Mouse (Mus musculus): Measurements from ENCODE around the gene Gm10309. TPM values are rescaled to one million over a fixed set of nuclear protein-coding genes. Genes with fewer than 3 reads are reported as not detected.

The Gm10309 gene
- 0.44 and 0.51 TPM in 2 replicates for polyA plus RNA-seq (2015; fragmentation: Nextera tagmentation; extraction: Ambion mirVana)

DNA sequence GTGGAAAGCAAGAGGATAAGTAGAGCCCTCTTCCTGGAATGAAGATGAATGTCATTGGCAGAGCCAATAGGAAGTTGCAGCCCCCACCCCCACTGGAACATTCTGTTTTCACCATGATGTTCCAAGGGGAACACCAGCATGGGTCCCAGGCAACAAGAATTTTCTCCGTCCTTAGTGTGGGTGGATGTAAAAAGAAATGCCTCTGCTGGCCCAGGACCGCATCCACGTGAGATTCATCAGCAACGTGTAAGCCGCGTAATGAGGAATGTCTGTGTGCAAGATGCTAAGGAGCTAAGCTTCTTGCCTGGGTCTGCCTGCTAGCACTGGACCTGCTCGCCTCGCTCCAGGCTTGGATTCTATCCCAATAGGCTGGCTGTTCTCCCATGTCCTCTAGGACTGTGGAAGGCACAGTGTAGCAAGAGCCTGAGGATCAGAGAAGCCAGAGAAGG lies at the start of gene Gm10309:
Gene Gm10309 (minus strand): TSS at position 50 of the 449 bp plus-strand sequence.
- Histone ChIP-seq H3K9ac (no peak within 1 kb of the TSS), H3K4me1 (peaks cover 26% of the 10 kb centered on the region), H3K27me3 (no peaks in the 10 kb centered on the region), H3K27ac (no peak within 1 kb of the TSS), H3K4me2 (no peak within 1 kb of the TSS), H3K9me3 (no peaks in the 10 kb centered on the region), H3K4me3 (no peak within 1 kb of the TSS), H3K36me3 (0 out of 2 replicates have a peak, but pooled peaks cover 3% of the 10 kb centered on the region)
- ATAC-seq (ENCODE audit: insufficient number of reproducible peaks, insufficient read depth, low FRiP score, low TSS enrichment, low read depth), result no peak
- 77% methylated on average over 8 of the region's 8 CpGs for WGBS

- H3K4me3 ChIP-seq, result no peak overlapping the region
- H3K4me2 ChIP-seq, result no peak overlapping the region
- WGBS, result 85% methylated on average over 6 of the region's 6 CpGs
- no peak overlapping the region for H3K9ac ChIP-seq
- H3K9me3 ChIP-seq, result no peaks in the 10 kb centered on the region
- no peaks in the 10 kb centered on the region for H3K36me3 ChIP-seq
- H3K27ac ChIP-seq, result no peak overlapping the region
- no peaks in the 10 kb centered on the region for H3K4me1 ChIP-seq
- no peak for ATAC-seq (ENCODE audit: insufficient number of reproducible peaks, insufficient read depth, low FRiP score, low TSS enrichment, low read depth)
- H3K27me3 ChIP-seq, result no peaks in the 10 kb centered on the region
These were observed 47.0 kb upstream of the Gm10309 start for GRCm38 (mm10) chr17:86551995-86552394.

DNA sequence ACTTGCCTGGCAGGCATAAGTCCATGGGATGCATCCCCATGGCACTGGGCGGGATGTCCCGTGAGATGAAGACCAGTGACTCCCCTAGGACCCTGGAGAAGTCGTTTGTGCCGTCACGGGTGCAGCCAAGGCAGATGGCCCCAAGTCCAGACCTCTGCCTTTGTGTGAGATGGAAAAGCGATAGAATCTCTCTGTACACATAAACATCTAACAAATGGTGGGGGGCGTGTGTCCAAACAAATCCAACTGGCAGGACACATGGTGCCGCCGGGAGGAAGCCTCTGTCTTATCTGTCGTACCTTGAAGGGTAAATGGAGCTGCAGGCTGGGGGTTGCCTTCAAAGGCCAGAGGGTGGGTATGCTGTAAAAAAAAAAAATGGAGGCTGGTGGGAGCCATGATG lies 46.5 kb upstream of the Gm10309 start:
- no peak for ATAC-seq (ENCODE audit: insufficient number of reproducible peaks, insufficient read depth, low FRiP score, low TSS enrichment, low read depth)

DNA sequence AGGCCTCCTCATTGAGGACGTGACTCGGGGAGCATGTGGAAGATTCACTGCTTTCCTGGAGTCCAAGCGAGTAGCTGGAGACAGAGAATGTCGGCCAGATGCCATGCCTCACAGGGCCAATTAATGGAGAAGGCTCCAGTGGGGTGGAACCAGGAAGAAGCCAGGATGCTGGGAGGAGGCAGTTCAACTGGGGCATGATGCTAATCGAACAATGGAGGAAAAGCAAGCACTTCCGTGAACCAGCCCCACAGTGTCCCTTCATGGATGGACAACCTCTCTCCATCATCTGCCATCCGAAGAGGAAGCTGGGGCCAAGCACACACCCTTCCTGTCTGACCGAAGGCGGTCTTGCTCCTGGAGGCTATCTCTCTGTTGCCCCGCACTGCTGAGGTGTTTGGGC lies 44.1 kb upstream of the Gm10309 start:
- WGBS, result 87% methylated on average over 10 of the region's 10 CpGs
- no peak for ATAC-seq (ENCODE audit: insufficient number of reproducible peaks, insufficient read depth, low FRiP score, low TSS enrichment, low read depth)
- Histone ChIP-seq H3K4me2 (no peak overlapping the region), H3K27ac (no peak overlapping the region), H3K36me3 (no peaks in the 10 kb centered on the region), H3K4me3 (no peak overlapping the region), H3K9me3 (no peaks in the 10 kb centered on the region), H3K4me1 (no peaks in the 10 kb centered on the region), H3K9ac (no peak overlapping the region), H3K27me3 (no peaks in the 10 kb centered on the region)

More for the DNA sequence above, 46.5 kb upstream of the Gm10309 start:
- Histone ChIP-seq H3K9me3 (no peaks in the 10 kb centered on the region), H3K4me1 (no peaks in the 10 kb centered on the region), H3K9ac (no peak overlapping the region), H3K27ac (no peak overlapping the region), H3K36me3 (no peaks in the 10 kb centered on the region), H3K4me3 (no peak overlapping the region), H3K4me2 (no peak overlapping the region), H3K27me3 (no peaks in the 10 kb centered on the region)
- WGBS, result 89% methylated on average over 10 of the region's 10 CpGs

DNA sequence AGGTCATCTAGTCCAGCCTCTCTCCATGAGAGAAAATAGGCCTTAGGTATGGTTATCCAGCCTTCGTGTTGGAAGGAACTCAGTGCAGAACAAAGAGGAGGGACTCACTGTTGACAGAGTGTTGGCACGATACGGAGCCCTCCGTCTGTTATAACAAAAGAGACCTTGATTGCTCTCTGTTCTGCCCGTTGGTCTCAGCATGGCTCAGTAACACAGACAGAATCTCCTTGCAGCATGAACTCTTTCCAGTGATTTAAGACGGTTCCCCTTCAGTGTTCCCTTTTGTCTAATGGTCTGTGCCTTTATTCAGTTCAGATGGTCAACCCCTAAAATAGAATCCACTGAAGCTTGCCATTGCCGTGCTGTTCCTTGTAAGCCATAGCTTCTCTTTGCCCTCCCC lies 41.5 kb upstream of the Gm10309 start:
- Histone ChIP-seq H3K36me3 (no peaks in the 10 kb centered on the region), H3K4me1 (no peaks in the 10 kb centered on the region), H3K27me3 (no peaks in the 10 kb centered on the region), H3K9me3 (no peaks in the 10 kb centered on the region), H3K27ac (no peak overlapping the region), H3K9ac (no peak overlapping the region), H3K4me2 (no peak overlapping the region), H3K4me3 (no peak overlapping the region)
- 73% methylated on average over 7 of the region's 7 CpGs for WGBS
- no peak for ATAC-seq (ENCODE audit: insufficient number of reproducible peaks, insufficient read depth, low FRiP score, low TSS enrichment, low read depth)

GRCm38 (mm10) chr17:86539881-86540430 lies 34.9 kb upstream of the Gm10309 start:
- no peak for ATAC-seq (ENCODE audit: insufficient number of reproducible peaks, insufficient read depth, low FRiP score, low TSS enrichment, low read depth)
- H3K9me3 ChIP-seq, result no peaks in the 10 kb centered on the region
- no peak overlapping the region for H3K4me2 ChIP-seq
- no peaks in the 10 kb centered on the region for H3K36me3 ChIP-seq
- no peaks in the 10 kb centered on the region for H3K27me3 ChIP-seq
- 91% methylated on average over 18 of the region's 18 CpGs for WGBS
- peaks cover 19% of the 10 kb centered on the region for H3K4me1 ChIP-seq
- H3K4me3 ChIP-seq, result no peak overlapping the region
- no peak overlapping the region for H3K9ac ChIP-seq
- H3K27ac ChIP-seq, result no peak overlapping the region

- Histone ChIP-seq H3K9ac (peak overlapping the region; percentile 44; the same call in 1 of the 2 replicates), H3K27ac (peak overlapping the region; percentile 51; the same call in 1 of the 2 replicates)
- 0 out of 2 replicates have a peak, but pooled peaks have one; percentile 65 for ATAC-seq (ENCODE audit: insufficient number of reproducible peaks, insufficient read depth, low FRiP score, low TSS enrichment, low read depth)
These were observed 31.0 kb upstream of the Gm10309 start for GRCm38 (mm10) chr17:86535827-86536656.

DNA sequence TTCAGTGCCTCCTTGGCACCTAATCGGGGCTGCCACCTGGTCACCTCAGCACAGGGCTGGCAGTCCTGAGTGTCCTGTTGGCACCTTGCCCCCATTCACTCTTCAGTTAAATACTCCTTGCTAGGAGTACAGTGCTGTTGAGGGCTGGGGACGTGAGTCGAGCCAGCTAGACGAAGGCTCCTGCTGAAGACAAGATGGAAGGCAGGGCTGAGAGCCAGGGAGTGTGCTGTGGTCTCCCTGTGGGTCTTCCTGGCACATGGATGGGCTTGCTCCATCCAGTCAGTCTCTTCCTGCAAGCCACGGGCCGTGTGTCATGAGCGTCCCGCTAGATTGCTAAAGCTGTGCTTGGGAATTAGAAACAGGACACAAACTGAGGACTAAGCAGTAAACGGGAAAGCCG lies 30.1 kb upstream of the Gm10309 start:
- WGBS, result 62% methylated on average over 10 of the region's 10 CpGs
- peak overlapping the region; percentile 11; the same call in 1 of the 2 replicates for H3K27ac ChIP-seq
- no peak overlapping the region for H3K4me3 ChIP-seq
- H3K4me1 ChIP-seq, result peaks cover 35% of the 10 kb centered on the region
- no peak for ATAC-seq (ENCODE audit: insufficient number of reproducible peaks, insufficient read depth, low FRiP score, low TSS enrichment, low read depth)
- H3K27me3 ChIP-seq, result no peaks in the 10 kb centered on the region
- H3K4me2 ChIP-seq, result no peak overlapping the region
- no peaks in the 10 kb centered on the region for H3K36me3 ChIP-seq
- H3K9me3 ChIP-seq, result no peaks in the 10 kb centered on the region
- H3K9ac ChIP-seq, result no peak overlapping the region

More at GRCm38 (mm10) chr17:86535827-86536656, 31.0 kb upstream of the Gm10309 start:
- Histone ChIP-seq H3K9me3 (no peaks in the 10 kb centered on the region), H3K4me3 (peak overlapping the region; percentile 16), H3K4me2 (peak overlapping the region; percentile 55), H3K27me3 (no peaks in the 10 kb centered on the region), H3K36me3 (no peaks in the 10 kb centered on the region), H3K4me1 (peaks cover 31% of the 10 kb centered on the region)
- 27% methylated on average over 22 of the region's 22 CpGs for WGBS

DNA sequence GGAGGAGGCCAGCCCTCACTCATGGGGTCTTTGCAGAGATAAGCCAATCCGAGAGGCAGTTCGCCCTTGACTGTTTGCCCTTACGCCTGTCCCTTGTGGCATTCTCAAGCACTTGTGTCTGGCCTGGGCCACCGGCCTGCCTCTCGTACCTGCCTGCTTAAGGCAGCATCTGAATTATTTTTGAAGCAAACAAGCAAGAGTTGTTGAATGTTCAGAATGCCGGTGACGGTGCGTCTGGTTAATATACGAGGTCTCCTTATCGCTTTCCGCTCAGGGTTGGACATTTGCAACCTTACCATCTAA lies 28.5 kb upstream of the Gm10309 start:
- ATAC-seq (ENCODE audit: insufficient number of reproducible peaks, insufficient read depth, low FRiP score, low TSS enrichment, low read depth), result no peak
- Histone ChIP-seq H3K36me3 (no peaks in the 10 kb centered on the region), H3K9me3 (no peaks in the 10 kb centered on the region), H3K4me2 (no peak overlapping the region), H3K4me3 (no peak overlapping the region), H3K27me3 (no peaks in the 10 kb centered on the region), H3K9ac (no peak overlapping the region), H3K4me1 (peaks cover 35% of the 10 kb centered on the region), H3K27ac (no peak overlapping the region)
- 83% methylated on average over 11 of the region's 11 CpGs for WGBS

DNA sequence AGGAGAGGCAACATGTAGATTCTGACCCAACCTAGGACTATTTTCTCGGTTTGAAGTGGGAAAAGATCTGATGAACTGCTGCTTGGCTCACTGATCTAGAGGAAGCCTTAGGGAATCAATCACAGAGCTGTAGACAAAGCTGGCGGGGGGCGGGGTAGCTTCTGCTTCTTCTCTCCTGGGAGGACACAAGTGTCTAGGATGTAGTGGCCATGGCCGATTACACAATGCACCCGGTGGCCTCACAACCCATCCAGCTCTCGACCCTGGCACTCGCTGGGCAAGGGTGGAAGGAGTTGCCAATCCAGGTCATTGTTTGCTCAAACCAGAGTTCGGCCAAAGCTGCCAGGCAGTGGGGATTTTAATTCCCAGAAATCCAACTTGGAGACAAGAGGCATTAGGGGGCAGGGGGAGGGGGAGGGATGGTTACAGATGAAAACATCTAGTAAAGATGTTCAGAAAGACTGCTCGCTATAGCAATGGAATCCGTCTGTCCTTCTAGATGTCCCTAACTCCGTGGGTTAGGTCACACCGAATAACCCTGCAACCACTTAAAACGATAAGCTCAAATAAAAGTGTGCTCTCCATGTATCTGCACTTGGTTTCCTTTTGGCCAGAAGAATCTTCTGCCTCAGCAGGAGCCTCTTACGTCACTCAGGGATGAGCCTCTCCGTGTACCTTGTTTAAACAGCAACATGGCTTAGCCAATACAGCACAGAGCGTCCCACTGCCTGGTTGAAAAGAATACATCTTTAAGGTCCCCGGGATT lies 27.9 kb upstream of the Gm10309 start:
- no peak overlapping the region for H3K4me2 ChIP-seq
- no peak overlapping the region for H3K4me3 ChIP-seq
- no peaks in the 10 kb centered on the region for H3K27me3 ChIP-seq
- 80% methylated on average over 17 of the region's 17 CpGs for WGBS
- no peaks in the 10 kb centered on the region for H3K36me3 ChIP-seq
- peaks cover 35% of the 10 kb centered on the region for H3K4me1 ChIP-seq
- ATAC-seq (ENCODE audit: insufficient number of reproducible peaks, insufficient read depth, low FRiP score, low TSS enrichment, low read depth), result no peak
- H3K9me3 ChIP-seq, result no peaks in the 10 kb centered on the region
- no peak overlapping the region for H3K27ac ChIP-seq
- no peak overlapping the region for H3K9ac ChIP-seq

GRCm38 (mm10) chr17:86531231-86531630 lies 26.2 kb upstream of the Gm10309 start:
- Histone ChIP-seq H3K9me3 (no peaks in the 10 kb centered on the region), H3K4me1 (peaks cover 22% of the 10 kb centered on the region), H3K27me3 (no peaks in the 10 kb centered on the region), H3K27ac (no peak overlapping the region), H3K4me2 (no peak overlapping the region), H3K9ac (no peak overlapping the region), H3K36me3 (no peaks in the 10 kb centered on the region), H3K4me3 (no peak overlapping the region)
- WGBS, result 89% methylated on average over 6 of the region's 6 CpGs
- no peak for ATAC-seq (ENCODE audit: insufficient number of reproducible peaks, insufficient read depth, low FRiP score, low TSS enrichment, low read depth)

All from embryonic facial prominence, embryonic 13.5 days (tissue).